Comparison of ENCODE assay signal across 35 mouse cellular contexts in the genomic region with DNA sequence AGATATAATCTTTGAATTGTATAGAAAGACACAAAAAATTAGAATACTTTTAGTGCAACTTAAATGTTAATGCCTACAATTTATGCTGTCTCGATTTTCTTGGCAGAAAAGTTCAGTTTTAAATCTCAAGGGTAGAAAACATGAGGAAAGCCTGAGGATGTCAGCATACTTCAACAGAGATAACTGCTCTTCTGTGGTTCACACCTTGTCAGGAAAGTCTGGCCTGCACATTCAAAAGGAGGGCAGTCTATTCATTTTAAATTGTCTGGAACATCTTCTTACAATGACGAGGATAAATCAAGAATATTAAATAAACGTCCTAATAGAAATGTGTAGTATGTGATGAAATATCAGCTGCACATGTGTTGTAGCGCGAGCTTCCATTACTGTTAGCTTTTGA. TPM values are rescaled to one million over a fixed set of nuclear protein-coding genes. Genes with fewer than 3 reads are reported as not detected.
"Had no signal": no experiment of that assay in that cellular context is flagged by ENCODE, and none has a peak within 500 bp of the region (broad histone marks: within the 10 kb centered on the region; RNA-seq: fewer than 3 reads in every experiment).

No protein-coding gene starts in this region.

- H3K4me2 ChIP-seq: heart, embryonic 11.5 days; heart, embryonic 12.5 days; heart, embryonic 13.5 days; heart, embryonic 15.5 days; hindbrain, embryonic 12.5 days; hindbrain, embryonic 13.5 days; hindbrain, embryonic 14.5 days; hindbrain, embryonic 15.5 days; intestine, embryonic 15.5 days; kidney, embryonic 15.5 days had no signal

- H3K4me1 ChIP-seq: heart, embryonic 15.5 days; hindbrain, embryonic 10.5 days; hindbrain, embryonic 12.5 days; hindbrain, embryonic 13.5 days; hindbrain, embryonic 15.5 days; intestine, embryonic 15.5 days; kidney, embryonic 15.5 days had no signal

- ATAC-seq: hindbrain, embryonic 16.5 days; hindbrain, postnatal 0 days; inflammation-experienced regulatory T-cells, adult 6 months; intestine, embryonic 15.5 days; intestine, embryonic 16.5 days; intestine, postnatal 0 days had no signal

- H3K27ac ChIP-seq: heart, embryonic 10.5 days; heart, embryonic 13.5 days; heart, embryonic 15.5 days; hindbrain, embryonic 10.5 days; hindbrain, embryonic 12.5 days; hindbrain, embryonic 13.5 days; hindbrain, embryonic 14.5 days; hindbrain, embryonic 15.5 days; hindbrain, postnatal 0 days; intestine, embryonic 15.5 days; kidney, embryonic 15.5 days; kidney, postnatal 0 days; layer of hippocampus, adult 2 months had no signal

- H3K27me3 ChIP-seq: heart, embryonic 12.5 days; heart, embryonic 13.5 days; heart, embryonic 15.5 days; hindbrain, embryonic 12.5 days; hindbrain, embryonic 13.5 days; hindbrain, embryonic 15.5 days; intestine, embryonic 15.5 days; kidney, embryonic 15.5 days had no signal

- H3K9ac ChIP-seq: heart, embryonic 12.5 days; heart, embryonic 13.5 days; heart, embryonic 15.5 days; hindbrain, embryonic 12.5 days; hindbrain, embryonic 13.5 days; hindbrain, embryonic 14.5 days; hindbrain, embryonic 15.5 days; intestine, embryonic 15.5 days; kidney, embryonic 15.5 days had no signal

- H3K36me3 ChIP-seq: heart, embryonic 10.5 days; heart, embryonic 12.5 days; heart, embryonic 13.5 days; heart, embryonic 15.5 days; hindbrain, embryonic 10.5 days; hindbrain, embryonic 12.5 days; hindbrain, embryonic 13.5 days; hindbrain, embryonic 15.5 days; intestine, embryonic 15.5 days; kidney, embryonic 15.5 days had no signal

- H3K9me3 ChIP-seq: heart, embryonic 10.5 days; heart, embryonic 12.5 days; heart, embryonic 13.5 days; heart, embryonic 15.5 days; hindbrain, embryonic 10.5 days; hindbrain, embryonic 12.5 days; hindbrain, embryonic 13.5 days; hindbrain, embryonic 15.5 days; intestine, embryonic 15.5 days; kidney, embryonic 15.5 days had no signal

- DNase-seq: heart, postnatal 10 days; heart, postnatal 14 days; heart, postnatal 36 days; heart, postnatal 4 days; kidney, adult 11 months; kidney, adult 18-20 months; kidney, adult 2 months; kidney, adult 8-10 months; kidney, adult 9 months; kidney, postnatal 10 days; kidney, postnatal 14 days; kidney, postnatal 25 days; kidney, postnatal 36 days; kidney, postnatal 4 days; layer of hippocampus, adult 9-11 months; layer of hippocampus, postnatal 36 days had no signal

- H3K4me3 ChIP-seq: heart, embryonic 10.5 days; heart, embryonic 12.5 days; heart, embryonic 13.5 days; heart, embryonic 15.5 days; hindbrain, embryonic 10.5 days; hindbrain, embryonic 12.5 days; hindbrain, embryonic 13.5 days; hindbrain, embryonic 15.5 days; intestine, embryonic 15.5 days; kidney, embryonic 15.5 days; layer of hippocampus, adult 2 months had no signal

RNA-seq across cellular contexts. Expression of gene Pacrg, which starts 38.9 kb away (rescaled TPM):
- polyA plus RNA-seq: inflammation-experienced regulatory T-cells, adult 6 months had no signal
